Mouse (Mus musculus): ENCODE data around the gene Pif1.

The Pif1 gene

DNA sequence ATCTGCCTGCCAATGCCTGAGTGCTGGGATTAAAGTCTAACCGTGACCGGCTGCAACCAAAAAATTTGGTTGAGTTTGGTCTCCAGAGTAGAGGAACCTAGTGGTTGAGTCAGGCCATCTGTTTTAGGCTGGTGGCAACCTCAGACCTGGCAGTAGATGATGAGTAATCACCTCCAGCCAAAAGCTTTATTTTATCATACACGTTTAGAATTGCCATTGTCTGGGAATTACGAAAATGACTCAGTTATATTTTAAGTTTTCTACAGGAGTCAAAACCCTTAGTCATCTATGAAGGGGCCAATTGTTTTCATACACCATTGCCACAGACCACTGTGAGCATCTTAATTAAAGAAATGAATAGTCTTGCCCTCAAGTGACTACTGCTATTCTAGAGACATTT is 50.0 kb downstream of the Pif1 start:
- DNase-seq (ENCODE audit: low read depth, low spot score): no peak

DNA sequence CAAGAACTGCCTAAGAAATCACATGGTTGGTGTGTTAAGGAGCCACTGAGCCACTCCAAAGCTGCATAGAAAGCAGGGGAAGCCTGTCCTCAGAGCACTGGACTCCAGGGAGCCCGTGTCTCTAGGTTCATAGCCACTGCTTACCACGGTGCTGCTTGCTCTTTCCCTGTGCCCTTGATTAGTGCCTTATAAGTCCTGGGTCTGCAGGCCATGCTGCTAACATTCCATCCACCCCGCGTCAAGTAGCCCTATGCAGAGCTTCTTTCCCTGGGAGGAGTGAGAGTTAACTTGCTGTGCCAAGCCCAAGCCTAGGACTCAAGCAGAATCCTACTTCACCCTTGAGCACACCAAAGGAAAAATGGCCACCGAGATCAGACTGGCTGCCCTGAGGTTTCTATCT is 52.1 kb downstream of the Pif1 start:
- DNase-seq (ENCODE audit: low read depth, low spot score): no peak

DNA sequence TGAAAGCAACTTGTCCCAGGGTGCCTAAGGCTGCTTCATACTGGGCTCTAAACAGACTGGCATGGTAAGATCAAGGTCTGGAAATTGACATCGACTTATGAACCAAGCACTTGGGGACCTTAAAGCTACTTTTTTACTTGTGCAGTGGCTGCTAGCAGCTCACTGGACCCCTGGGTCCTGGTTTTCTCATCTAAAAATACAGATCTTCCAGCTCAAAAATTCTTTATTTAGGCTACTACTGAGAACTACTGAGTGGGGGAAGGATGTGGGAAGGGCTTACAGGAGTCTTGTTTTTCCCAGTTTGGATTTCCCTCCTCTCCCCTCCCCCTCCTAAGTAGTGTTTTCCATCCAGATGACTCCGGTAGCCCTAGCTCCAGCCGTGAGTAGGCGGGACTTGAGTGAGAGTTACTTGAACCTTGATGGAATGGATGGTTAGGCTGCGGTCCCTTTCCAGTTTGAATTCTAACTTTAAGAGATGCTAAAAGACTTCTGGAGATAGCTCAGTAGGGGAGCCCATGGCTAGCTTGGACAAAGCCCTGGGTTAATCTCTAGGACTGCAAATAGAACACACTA is 54.0 kb downstream of the Pif1 start:
- no peak for DNase-seq (ENCODE audit: low read depth, low spot score)

GRCm38 (mm10) chr9:65641446-65642052 is 54.6 kb downstream of the Pif1 start:
- no peak for DNase-seq (ENCODE audit: low read depth, low spot score)

GRCm38 (mm10) chr9:65642546-65642945 is 55.6 kb downstream of the Pif1 start:
- DNase-seq (ENCODE audit: low read depth, low spot score): no peak

DNA sequence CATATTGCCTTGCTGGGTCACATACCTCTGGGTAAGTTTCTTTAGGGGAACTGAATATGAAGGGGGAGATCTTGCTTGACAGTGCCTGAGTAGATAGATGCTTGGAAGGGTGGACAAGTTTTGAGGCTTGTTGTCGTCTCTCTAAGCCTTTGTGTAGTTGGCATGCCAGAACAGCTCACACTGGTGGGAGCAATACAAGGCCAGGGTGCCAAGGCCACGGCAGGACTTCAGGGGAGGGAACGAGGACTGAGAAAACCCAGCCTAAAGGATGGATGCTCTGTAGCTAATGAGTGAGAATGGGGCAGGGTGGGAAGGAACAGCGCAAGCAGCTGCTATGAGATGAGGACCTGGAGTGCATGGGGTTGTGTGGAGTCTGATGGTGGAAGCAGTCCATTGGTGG is 58.0 kb downstream of the Pif1 start:
- no peak for DNase-seq (ENCODE audit: low read depth, low spot score)
